Mouse (Mus musculus) MEL (cell line): Measurements from ENCODE around the gene Rgs9. TPM values are rescaled to one million over a fixed set of nuclear protein-coding genes. Genes with fewer than 3 reads are reported as not detected.

Source experiments
- DNase-seq: peaks from one replicate; pipeline ENCODE4 v3.0.0; 2011; ENCODE audit warnings: low read depth, low spot score
- H3K27ac ChIP-seq: 2 replicates; pipeline ENCODE4 v1.5.1; 2012; ENCODE audit warnings: low read depth, mild to moderate bottlenecking, control low read depth, low read length, moderate library complexity; ENCODE audit not compliant: control insufficient read depth
- H3K27me3 ChIP-seq, 2 experiments: fragments of 150-350 bp in 1 of 2; sonication (generic) in 1 of 2; 2 replicates each; pipeline ENCODE4 v1.6.1; 2012; ENCODE audit warnings: low read length in 2 of 2, mild to moderate bottlenecking in 2 of 2, improper control_type of control experiment in 1 of 2, moderate library complexity in 1 of 2; ENCODE audit not compliant: insufficient read depth in 2 of 2, control insufficient read depth in 1 of 2
- H3K36me3 ChIP-seq, 2 experiments: 2 replicates each; pipeline ENCODE4 v1.6.1; 2012 to 2014; ENCODE audit warnings: low read length in 2 of 2, improper control_type of control experiment in 1 of 2, inconsistent platforms in 1 of 2, mild to moderate bottlenecking in 1 of 2; ENCODE audit not compliant: insufficient read depth in 2 of 2, control insufficient read depth in 1 of 2
- H3K4me1 ChIP-seq, 2 experiments: fragments of 150-350 bp in 1 of 2; sonication (generic) in 1 of 2; 2 replicates each; pipeline ENCODE4 v1.6.1; 2012; ENCODE audit warnings: low read length in 2 of 2, improper control_type of control experiment in 1 of 2, mild to moderate bottlenecking in 1 of 2; ENCODE audit not compliant: insufficient read depth in 2 of 2, control insufficient read depth in 1 of 2
- H3K4me3 ChIP-seq, 2 experiments: fragments of 150-350 bp in 1 of 2; sonication (generic) in 1 of 2; 2 replicates each; pipeline ENCODE4 v1.5.1; 2012; ENCODE audit warnings: low read depth in 2 of 2, low read length in 2 of 2, mild to moderate bottlenecking in 2 of 2, moderate library complexity in 2 of 2, control low read depth in 1 of 2, improper control_type of control experiment in 1 of 2; ENCODE audit not compliant: control insufficient read depth in 1 of 2, insufficient read depth in 1 of 2
- H3K79me2 ChIP-seq: 2 replicates; pipeline ENCODE4 v1.6.1; 2012; ENCODE audit warnings: mild to moderate bottlenecking, low read length, moderate library complexity; ENCODE audit not compliant: control insufficient read depth, poor library complexity, insufficient read depth
- H3K9ac ChIP-seq: 2 replicates; pipeline ENCODE4 v1.6.1; 2012; ENCODE audit warnings: low read depth, mild to moderate bottlenecking, control low read depth, low read length, moderate library complexity; ENCODE audit not compliant: control insufficient read depth, poor library complexity, severe bottlenecking
- H3K9me3 ChIP-seq: fragments of 150-350 bp; sonication (generic); replicated peaks from 2 replicates; pipeline ENCODE4 v1.6.1; 2012; ENCODE audit warnings: mild to moderate bottlenecking, low read length, improper control_type of control experiment, moderate library complexity; ENCODE audit not compliant: insufficient read depth
- CHD1 ChIP-seq: IDR thresholded peaks from 2 replicates; pipeline ENCODE4 v1.6.1; 2012; ENCODE audit warnings: low read depth, mild to moderate bottlenecking, inconsistent platforms, low read length, improper control_type of control experiment
- CTCF ChIP-seq, 3 experiments: IDR thresholded peaks in 2 of 3; conservative IDR thresholded peaks in 1 of 3; 2 replicates each; pipeline ENCODE4 v1.5.1; 2011 to 2012; ENCODE audit warnings: low read length in 3 of 3, low read depth in 2 of 3, mild to moderate bottlenecking in 2 of 3, improper control_type of control experiment in 1 of 3, inconsistent platforms in 1 of 3, mixed read lengths in 1 of 3, moderate library complexity in 1 of 3; ENCODE audit not compliant: control insufficient read depth in 1 of 3, insufficient read depth in 1 of 3, poor library complexity in 1 of 3, severe bottlenecking in 1 of 3
- E2F4 ChIP-seq: IDR thresholded peaks from 2 replicates; pipeline ENCODE4 v1.6.1; 2011; ENCODE audit warnings: low read depth, low read length, improper control_type of control experiment, borderline replicate concordance
- ELF1 ChIP-seq: IDR thresholded peaks from 2 replicates; pipeline ENCODE4 v1.6.1; 2014; ENCODE audit warnings: low read depth, mild to moderate bottlenecking, inconsistent platforms, low read length, improper control_type of control experiment, moderate library complexity
- EP300 ChIP-seq, 2 experiments: IDR thresholded peaks; 2 replicates each; pipeline ENCODE4 v1.6.1; 2011; ENCODE audit warnings: improper control_type of control experiment in 2 of 2, low read length in 2 of 2, low read depth in 1 of 2, mild to moderate bottlenecking in 1 of 2
- JUND ChIP-seq: IDR thresholded peaks from 2 replicates; pipeline ENCODE4 v1.6.1; 2011; ENCODE audit warnings: low read depth, mild to moderate bottlenecking, improper control_type of control experiment, low read length
- MAZ ChIP-seq: IDR thresholded peaks from 2 replicates; pipeline ENCODE4 v1.6.1; 2012; ENCODE audit warnings: low read depth, mild to moderate bottlenecking, inconsistent platforms, low read length, improper control_type of control experiment
- MYB ChIP-seq: IDR thresholded peaks from 2 replicates; pipeline ENCODE4 v1.6.1; 2011; ENCODE audit warnings: mild to moderate bottlenecking, low read depth, low read length, improper control_type of control experiment
- POLR2A ChIP-seq, 2 experiments: IDR thresholded peaks; 2 replicates each; pipeline ENCODE4 v1.6.1; 2011 to 2012; ENCODE audit warnings: low read length in 2 of 2, mild to moderate bottlenecking in 2 of 2, control low read depth in 1 of 2, improper control_type of control experiment in 1 of 2, low read depth in 1 of 2, moderate library complexity in 1 of 2; ENCODE audit not compliant: control insufficient read depth in 1 of 2, insufficient read depth in 1 of 2, poor library complexity in 1 of 2
- POLR2AphosphoS2 ChIP-seq: IDR thresholded peaks from 2 replicates; pipeline ENCODE4 v1.6.1; 2011; ENCODE audit warnings: low read length, improper control_type of control experiment
- POLR2AphosphoS5 ChIP-seq: IDR thresholded peaks from 2 replicates; pipeline ENCODE4 v1.6.1; 2012; ENCODE audit warnings: low read depth, borderline replicate concordance, mild to moderate bottlenecking, inconsistent platforms, low read length, moderate library complexity, mixed read lengths
- RAD21 ChIP-seq: IDR thresholded peaks from 2 replicates; pipeline ENCODE4 v1.6.1; 2011; ENCODE audit warnings: mild to moderate bottlenecking, low read depth, low read length, improper control_type of control experiment
- SIN3A ChIP-seq: IDR thresholded peaks from 2 replicates; pipeline ENCODE4 v1.6.1; 2012; ENCODE audit warnings: low read length, improper control_type of control experiment, inconsistent platforms
- SMC3 ChIP-seq: IDR thresholded peaks from 2 replicates; pipeline ENCODE4 v1.6.1; 2011; ENCODE audit warnings: low read depth, low read length, improper control_type of control experiment
- TBP ChIP-seq: IDR thresholded peaks from 2 replicates; pipeline ENCODE4 v1.8.0; 2011; ENCODE audit warnings: low read depth, low read length, improper control_type of control experiment
- TCF12 ChIP-seq: IDR thresholded peaks from 2 replicates; pipeline ENCODE4 v1.6.1; 2014; ENCODE audit warnings: low read depth, mild to moderate bottlenecking, inconsistent platforms, low read length, improper control_type of control experiment, moderate library complexity
- USF2 ChIP-seq, 2 experiments: IDR thresholded peaks; 2 replicates each; pipeline ENCODE4 v1.6.1; 2011 to 2012; ENCODE audit warnings: improper control_type of control experiment in 2 of 2, low read length in 2 of 2, borderline replicate concordance in 1 of 2, inconsistent platforms in 1 of 2, low read depth in 1 of 2, mild to moderate bottlenecking in 1 of 2; ENCODE audit not compliant: insufficient read depth in 1 of 2
- ZMIZ1 ChIP-seq: IDR thresholded peaks from 2 replicates; pipeline ENCODE4 v1.6.1; 2012; ENCODE audit warnings: low read depth, mild to moderate bottlenecking, inconsistent platforms, low read length, improper control_type of control experiment, moderate library complexity
- polyA plus RNA-seq, 2 experiments: library from polyadenylated mRNA; stranded (reverse) in 1 of 2; unstranded in 1 of 2; fragments of >175 nt in 1 of 2; fragments of >200 nt in 1 of 2; gene quantifications; 2 replicates each; pipeline versions ENCODE4 v1.2.1 to v1.2.4; 2012; ENCODE audit warnings: low replicate concordance in 2 of 2, low read depth in 1 of 2; ENCODE audit not compliant: insufficient read length in 2 of 2, insufficient read depth in 1 of 2, missing spikeins in 1 of 2
- total RNA-seq: library from RNA; depleted of rRNA; stranded (reverse); fragments of 300-350 nt; gene quantifications from 2 replicates; pipeline ENCODE4 v1.2.3, GENCODE M21; 2012

Rgs9 gene
- total and polyA plus RNA-seq, 3 experiments: not detected

DNA sequence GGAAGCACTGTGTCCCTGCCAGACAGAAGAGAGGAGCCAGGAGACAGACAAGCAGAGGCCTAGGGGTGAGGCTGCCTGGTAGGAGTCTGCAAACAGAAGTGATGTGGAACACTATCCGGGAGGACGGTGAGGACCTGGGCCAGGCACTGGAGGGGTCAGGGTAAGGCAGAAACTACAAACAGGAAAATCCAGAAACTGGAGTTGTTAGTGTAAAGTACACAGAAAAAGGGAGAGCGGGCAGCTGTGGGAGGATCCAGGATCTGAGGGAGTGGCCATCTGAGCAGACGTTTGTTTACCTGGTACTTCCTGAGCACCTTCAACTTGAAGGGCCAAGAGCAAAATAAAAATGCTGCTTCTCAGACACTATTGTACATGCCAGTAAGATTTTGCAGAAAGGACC is 42.9 kb downstream of the Rgs9 start:
- Histone ChIP-seq H3K27me3 (0 out of 4 replicates have a peak, but pooled peaks cover 0 to 1% of the 10 kb centered on the region in 2 experiments), H3K36me3 (no peaks in the 10 kb centered on the region), H3K27ac (no peak overlapping the region), H3K9me3 (no peaks in the 10 kb centered on the region), H3K4me1 (no peaks in the 10 kb centered on the region), H3K4me3 (no peak overlapping the region), H3K79me2 (no peaks in the 10 kb centered on the region), H3K9ac (no peak overlapping the region)
- DNase-seq: no peak
- TF ChIP-seq RAD21: no peak
- TF ChIP-seq EP300 (IDR thresholded peaks at IDR 0.05; ENCODE audit: low read depth in 1 of 2, low read length in 2 of 2): no peak
- TF ChIP-seq USF2 (IDR thresholded peaks at IDR 0.05; ENCODE audit: borderline replicate concordance in 1 of 2, insufficient read depth in 1 of 2, low read depth in 1 of 2, low read length in 2 of 2): no peak
- TF ChIP-seq POLR2AphosphoS5: no peak
- no peak for TF ChIP-seq SIN3A
- TF ChIP-seq E2F4: no peak
- no peak for TF ChIP-seq CTCF (IDR thresholded peaks at IDR 0.05 in 2 of 3, conservative IDR thresholded peaks at IDR 0.05 in 1 of 3; ENCODE audit: control insufficient read depth in 1 of 3, insufficient read depth in 1 of 3, low read depth in 2 of 3, low read length in 3 of 3, poor library complexity in 1 of 3, severe bottlenecking in 1 of 3)
- no peak for TF ChIP-seq SMC3
- TF ChIP-seq CHD1: no peak
- TF ChIP-seq POLR2A (IDR thresholded peaks at IDR 0.05; ENCODE audit: control insufficient read depth in 1 of 2, insufficient read depth in 1 of 2, low read depth in 1 of 2, low read length in 2 of 2, poor library complexity in 1 of 2): no peak

DNA sequence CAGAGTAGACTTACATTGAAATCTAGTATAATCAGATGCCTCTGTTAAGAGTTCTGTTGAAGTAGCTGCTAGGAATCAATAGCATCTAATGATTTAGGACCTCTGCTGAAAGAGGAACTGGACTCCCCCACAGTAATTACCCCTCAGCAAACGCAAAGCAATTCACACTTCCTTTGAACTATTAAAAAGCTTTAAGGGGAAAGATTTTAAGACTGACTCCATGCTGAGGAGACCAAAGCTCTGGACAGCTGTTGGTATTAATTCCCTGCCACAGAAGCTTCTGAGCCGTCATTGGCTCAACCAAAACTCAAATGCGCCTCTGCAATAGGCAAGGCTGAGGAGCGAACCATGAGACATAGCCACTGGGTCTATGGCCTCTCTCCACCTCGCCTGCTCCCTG is 45.4 kb downstream of the Rgs9 start:
- H3K9ac ChIP-seq: no peak overlapping the region
- no peaks in the 10 kb centered on the region for H3K79me2 ChIP-seq
- no peaks in the 10 kb centered on the region for H3K4me1 ChIP-seq
- H3K27ac ChIP-seq: no peak overlapping the region
- no peak overlapping the region for H3K4me3 ChIP-seq
- DNase-seq: no peak
- no peak for TF ChIP-seq ZMIZ1
- TF ChIP-seq CTCF (IDR thresholded peaks at IDR 0.05 in 2 of 3, conservative IDR thresholded peaks at IDR 0.05 in 1 of 3; ENCODE audit: control insufficient read depth in 1 of 3, insufficient read depth in 1 of 3, low read depth in 2 of 3, low read length in 3 of 3, poor library complexity in 1 of 3, severe bottlenecking in 1 of 3): no peak
- TF ChIP-seq TCF12: no peak
- TF ChIP-seq POLR2AphosphoS2: no peak
- no peak for TF ChIP-seq JUND
- TF ChIP-seq EP300 (IDR thresholded peaks at IDR 0.05; ENCODE audit: low read depth in 1 of 2, low read length in 2 of 2): no peak
- no peak for TF ChIP-seq MYB
- TF ChIP-seq ELF1: no peak
- TF ChIP-seq TBP: no peak
- TF ChIP-seq MAZ: no peak
- no peaks in the 10 kb centered on the region for H3K36me3 ChIP-seq
- no peaks in the 10 kb centered on the region for H3K9me3 ChIP-seq
- 0 out of 4 replicates have a peak, but pooled peaks cover 0 to 1% of the 10 kb centered on the region in 2 experiments for H3K27me3 ChIP-seq
